Mouse (Mus musculus) brown adipose tissue, adult 24 weeks (tissue): ENCODE data around the gene Zfp280b. TPM values are rescaled to one million over a fixed set of nuclear protein-coding genes. Genes with fewer than 3 reads are reported as not detected.
"Not testable (repeated sequence)": the region's sequence is repeated elsewhere in the genome, so short reads cannot be mapped to it uniquely, and the experiment has no call there.

Source experiments
- H3K27ac ChIP-seq: fragments of 200-500 bp; replicated peaks from 2 replicates; pipeline ENCODE4 v1.5.1; 2012; ENCODE audit warnings: low read depth, mild to moderate bottlenecking, low read length
- H3K4me1 ChIP-seq: fragments of 200-500 bp; 2 replicates; pipeline ENCODE4 v1.6.1; 2012; ENCODE audit warnings: low read length, mixed read lengths; ENCODE audit not compliant: control insufficient read depth, insufficient read depth, insufficient read length
- H3K4me3 ChIP-seq: fragments of 200-500 bp; 2 replicates; pipeline ENCODE4 v1.5.1; 2012; ENCODE audit warnings: low read depth, mild to moderate bottlenecking, low read length, moderate library complexity; ENCODE audit not compliant: insufficient read depth
- polyA plus RNA-seq: library from polyadenylated mRNA; stranded (reverse); fragments of >200 nt; gene quantifications from 2 replicates; pipeline ENCODE4 v1.2.4, GENCODE M21; 2012; ENCODE audit not compliant: missing spikeins, insufficient read depth, insufficient read length

The Zfp280b gene
- polyA plus RNA-seq = 1.6 and 1.9 TPM in 2 replicates

- Histone ChIP-seq H3K27ac (no peak within 1 kb of the TSS; the same call in 1 of the 2 replicates), H3K4me1 (0 out of 2 replicates have a peak, but pooled peaks cover 3% of the 10 kb centered on the region)
Measured at GRCm38 (mm10) chr10:76032402-76033118, at the start of gene Zfp280b. Zfp280b (plus strand) TSS chr10:76032650.

GRCm38 (mm10) chr10:75990430-75991042 is 41.9 kb upstream of the Zfp280b start:
- no peak overlapping the region for H3K27ac ChIP-seq
- H3K4me1 ChIP-seq = no peaks in the 10 kb centered on the region
- no peak overlapping the region for H3K4me3 ChIP-seq

More at GRCm38 (mm10) chr10:76032402-76033118, at the start of gene Zfp280b:
- peak within 1 kb of the TSS; percentile 93 for H3K4me3 ChIP-seq

GRCm38 (mm10) chr10:75993616-75994240 is 38.7 kb upstream of the Zfp280b start:
- Histone ChIP-seq H3K27ac (no peak overlapping the region), H3K4me3 (no peak overlapping the region), H3K4me1 (no peaks in the 10 kb centered on the region)

GRCm38 (mm10) chr10:75994531-75995210 is 37.8 kb upstream of the Zfp280b start:
- not testable (repeated sequence) for H3K27ac ChIP-seq, H3K4me1 ChIP-seq, H3K4me3 ChIP-seq

- no peak overlapping the region for H3K4me3 ChIP-seq
Measured at GRCm38 (mm10) chr10:75995463-75995862, 37.0 kb upstream of the Zfp280b start.

GRCm38 (mm10) chr10:75996315-75996714 is 36.1 kb upstream of the Zfp280b start:
- H3K4me3 ChIP-seq = no peak overlapping the region
- H3K27ac ChIP-seq = no peak overlapping the region
- H3K4me1 ChIP-seq = no peaks in the 10 kb centered on the region

More at GRCm38 (mm10) chr10:75995463-75995862, 37.0 kb upstream of the Zfp280b start:
- no peaks in the 10 kb centered on the region for H3K4me1 ChIP-seq
- no peak overlapping the region for H3K27ac ChIP-seq

GRCm38 (mm10) chr10:76001160-76001559 is 31.3 kb upstream of the Zfp280b start:
- Histone ChIP-seq H3K27ac (no peak overlapping the region), H3K4me1 (no peaks in the 10 kb centered on the region), H3K4me3 (no peak overlapping the region)

- H3K27ac ChIP-seq = no peak overlapping the region
- H3K4me3 ChIP-seq = no peak overlapping the region
- H3K4me1 ChIP-seq = no peaks in the 10 kb centered on the region
Measured at GRCm38 (mm10) chr10:76002101-76002521, 30.3 kb upstream of the Zfp280b start.

GRCm38 (mm10) chr10:76002615-76003014 is 29.8 kb upstream of the Zfp280b start:
- H3K4me3 ChIP-seq = no peak overlapping the region
- H3K4me1 ChIP-seq = no peaks in the 10 kb centered on the region
- no peak overlapping the region for H3K27ac ChIP-seq

- Histone ChIP-seq H3K27ac (no peak overlapping the region), H3K4me1 (no peaks in the 10 kb centered on the region), H3K4me3 (no peak overlapping the region)
Measured at GRCm38 (mm10) chr10:76003221-76003620, 29.2 kb upstream of the Zfp280b start.

- H3K4me3 ChIP-seq = no peak overlapping the region
Measured at GRCm38 (mm10) chr10:76006385-76006784, 26.1 kb upstream of the Zfp280b start.

GRCm38 (mm10) chr10:76009812-76010211 is 22.6 kb upstream of the Zfp280b start:
- no peak overlapping the region for H3K4me3 ChIP-seq
- no peak overlapping the region for H3K27ac ChIP-seq
- H3K4me1 ChIP-seq = no peaks in the 10 kb centered on the region

More at GRCm38 (mm10) chr10:76006385-76006784, 26.1 kb upstream of the Zfp280b start:
- H3K4me1 ChIP-seq = no peaks in the 10 kb centered on the region
- no peak overlapping the region for H3K27ac ChIP-seq

- H3K27ac ChIP-seq = no peak overlapping the region
- no peak overlapping the region for H3K4me3 ChIP-seq
- H3K4me1 ChIP-seq = no peaks in the 10 kb centered on the region
Measured at GRCm38 (mm10) chr10:76012922-76013321, 19.5 kb upstream of the Zfp280b start.

- no peaks in the 10 kb centered on the region for H3K4me1 ChIP-seq
- no peak overlapping the region for H3K4me3 ChIP-seq
- no peak overlapping the region for H3K27ac ChIP-seq
Measured at GRCm38 (mm10) chr10:76016886-76017285, 15.6 kb upstream of the Zfp280b start.

GRCm38 (mm10) chr10:76021728-76022127 is 10.7 kb upstream of the Zfp280b start:
- no peak overlapping the region for H3K4me3 ChIP-seq
- H3K27ac ChIP-seq = no peak overlapping the region
- H3K4me1 ChIP-seq = no peaks in the 10 kb centered on the region
